Mouse (Mus musculus) G1E-ER4 (cell line): ENCODE measurements around the gene Mapkapk2. TPM values are rescaled to one million over a fixed set of nuclear protein-coding genes. Genes with fewer than 3 reads are reported as not detected.

Experiments used
- GATA1 ChIP-seq: IDR thresholded peaks from one replicate; pipeline ENCODE4 v1.8.0; 2012; ENCODE audit warnings: low read length, inconsistent platforms
- polyA plus RNA-seq: library from polyadenylated mRNA; stranded (reverse); fragments of >175 nt; gene quantifications from 2 replicates; pipeline ENCODE4 v1.2.3, GENCODE M21; 2012

Gene Mapkapk2
- polyA plus RNA-seq, 1 experiment: 39.9 TPM

DNA sequence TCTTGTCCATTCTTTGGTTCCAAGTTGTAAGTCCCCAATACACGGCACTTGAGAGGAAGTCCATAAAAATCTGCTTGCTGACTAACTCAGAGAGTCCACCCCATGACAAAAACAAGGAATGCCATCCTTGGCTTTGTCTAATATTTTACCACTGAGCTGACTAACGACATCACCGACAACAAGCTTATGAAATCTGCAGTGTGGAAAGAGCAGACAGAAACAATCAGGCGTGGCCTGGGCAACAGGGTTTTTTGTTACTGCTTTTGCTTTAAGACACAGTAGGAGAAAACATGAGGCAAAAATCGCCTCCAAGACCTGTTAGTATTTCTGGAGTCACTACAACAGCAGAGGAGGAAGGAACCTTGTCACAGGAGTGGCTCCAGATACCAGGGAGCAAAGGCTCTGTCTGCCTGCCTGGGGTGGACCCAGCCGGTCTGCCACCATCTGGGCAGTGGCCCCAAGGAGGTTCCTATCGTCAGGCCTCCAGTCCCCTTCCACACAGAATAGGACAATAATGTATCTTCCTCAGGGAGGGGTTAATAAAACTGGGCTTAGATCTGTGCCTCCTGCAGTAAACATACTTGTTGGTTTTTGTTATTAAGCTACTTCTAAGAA is 25.1 kb downstream of the Mapkapk2 start:
- no peak for TF ChIP-seq GATA1

DNA sequence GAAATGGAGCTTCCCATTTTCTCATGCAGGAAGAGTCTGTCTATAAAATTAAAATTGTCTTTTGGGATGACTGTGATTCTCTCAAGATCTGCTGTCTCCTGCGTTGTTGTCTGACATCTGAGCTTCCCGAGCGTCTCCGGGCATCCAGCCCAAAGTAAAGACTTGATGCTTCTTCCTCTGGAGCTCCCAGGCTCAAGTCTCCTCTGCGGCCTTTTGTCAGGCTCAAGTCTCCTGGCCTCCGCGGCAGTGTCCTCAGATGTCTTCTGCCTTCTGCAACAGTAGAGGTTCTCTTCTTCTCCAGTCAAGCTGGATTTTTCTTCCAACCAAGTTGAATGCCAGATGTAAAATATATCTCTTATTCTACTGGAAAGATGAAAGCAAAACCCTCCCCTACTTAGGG is 28.6 kb downstream of the Mapkapk2 start:
- TF ChIP-seq GATA1: no peak

DNA sequence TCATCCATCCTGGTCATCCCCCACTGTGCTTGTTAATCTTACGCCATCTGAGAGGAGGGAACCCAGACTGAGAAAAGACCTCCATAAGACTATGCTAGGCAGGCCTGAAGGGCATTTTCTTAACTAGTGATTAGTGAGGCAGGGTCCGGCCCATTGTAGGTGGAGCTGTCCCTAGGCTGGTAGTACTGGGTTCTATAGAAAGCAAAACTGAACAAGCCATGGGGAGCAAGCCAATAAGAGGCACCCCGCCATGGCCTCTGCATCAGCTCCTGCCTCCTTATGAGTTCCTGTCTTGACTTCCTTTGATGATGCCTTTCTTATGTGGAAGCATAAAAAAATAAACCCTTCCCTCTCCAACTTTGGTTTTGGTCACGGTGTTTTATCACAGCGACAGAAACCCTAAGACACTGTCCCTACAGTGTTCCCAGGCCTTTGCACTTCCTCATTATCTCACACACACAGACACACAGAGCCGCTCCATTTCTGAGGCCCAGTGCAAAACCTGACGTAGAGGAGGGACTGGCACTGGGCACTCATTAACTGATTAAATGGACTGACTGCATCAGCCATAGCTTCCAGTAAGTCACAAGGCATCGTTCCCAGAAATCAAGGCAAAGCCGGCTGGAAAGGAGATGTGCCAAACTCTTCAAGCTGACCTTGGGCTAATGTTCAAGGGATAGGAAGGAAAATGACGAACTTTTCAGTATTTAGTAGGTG is 29.5 kb downstream of the Mapkapk2 start:
- no peak for TF ChIP-seq GATA1

DNA sequence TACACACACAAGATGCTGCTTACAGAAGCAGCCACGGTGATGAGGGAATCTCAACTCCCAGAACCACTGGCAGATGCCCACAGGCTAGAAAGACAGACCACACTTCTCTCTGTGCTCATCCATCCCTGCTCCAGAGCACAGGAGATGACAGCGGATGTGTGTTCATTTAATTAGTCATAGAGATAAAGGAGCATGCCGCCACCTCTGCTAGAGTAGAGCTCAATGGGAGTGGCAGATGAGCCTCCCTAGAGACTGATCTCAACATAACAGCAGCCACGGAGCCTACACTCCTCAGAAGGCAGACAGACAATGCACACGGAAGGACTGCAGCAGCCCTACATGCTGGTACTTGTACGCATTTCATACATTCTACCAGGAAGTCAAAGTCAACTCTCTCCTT is 33.4 kb downstream of the Mapkapk2 start:
- TF ChIP-seq GATA1: no peak

DNA sequence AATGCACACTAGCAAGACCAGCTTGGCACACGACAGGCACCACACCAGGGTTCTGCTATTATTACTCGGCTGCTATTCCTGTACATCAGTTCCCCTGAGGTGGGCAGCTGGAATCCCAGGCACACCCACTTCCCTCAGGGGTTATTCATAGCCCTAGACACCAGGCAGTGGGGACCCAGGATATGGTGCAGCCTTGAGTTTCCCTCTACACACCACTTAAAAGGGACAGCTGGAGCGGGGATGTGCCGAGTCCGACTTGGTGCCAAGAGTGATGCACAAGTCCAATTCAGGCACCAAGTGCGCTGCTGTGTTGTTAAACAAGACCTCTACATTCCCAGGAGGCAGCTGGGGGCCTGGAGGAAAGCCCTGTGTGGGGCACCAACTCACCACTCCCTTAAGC is 34.8 kb downstream of the Mapkapk2 start:
- no peak for TF ChIP-seq GATA1

DNA sequence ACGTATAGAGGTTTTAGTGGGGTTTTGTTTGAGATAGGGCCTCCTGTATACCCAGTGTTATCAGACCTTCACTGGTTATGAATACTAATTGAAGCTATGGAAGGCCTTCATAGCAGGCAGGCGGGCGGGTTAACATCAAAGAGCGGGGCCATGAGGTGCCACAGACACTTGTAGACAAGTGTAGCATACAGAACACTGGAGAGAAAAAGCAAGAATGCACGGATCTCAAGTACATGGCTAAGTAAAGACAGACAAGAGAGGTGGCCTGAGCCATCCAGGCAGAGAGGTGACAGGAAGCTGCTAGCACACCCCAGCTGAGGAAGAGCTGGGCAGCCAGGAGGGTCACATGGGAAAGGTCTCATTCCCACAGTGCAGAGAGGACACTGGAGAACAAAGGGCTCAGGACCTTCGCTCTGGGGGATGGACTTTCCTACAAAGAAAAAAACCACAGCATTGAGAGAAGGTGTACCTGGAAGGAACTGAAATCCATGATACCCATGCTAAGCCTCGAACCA is 35.8 kb downstream of the Mapkapk2 start:
- no peak for TF ChIP-seq GATA1

DNA sequence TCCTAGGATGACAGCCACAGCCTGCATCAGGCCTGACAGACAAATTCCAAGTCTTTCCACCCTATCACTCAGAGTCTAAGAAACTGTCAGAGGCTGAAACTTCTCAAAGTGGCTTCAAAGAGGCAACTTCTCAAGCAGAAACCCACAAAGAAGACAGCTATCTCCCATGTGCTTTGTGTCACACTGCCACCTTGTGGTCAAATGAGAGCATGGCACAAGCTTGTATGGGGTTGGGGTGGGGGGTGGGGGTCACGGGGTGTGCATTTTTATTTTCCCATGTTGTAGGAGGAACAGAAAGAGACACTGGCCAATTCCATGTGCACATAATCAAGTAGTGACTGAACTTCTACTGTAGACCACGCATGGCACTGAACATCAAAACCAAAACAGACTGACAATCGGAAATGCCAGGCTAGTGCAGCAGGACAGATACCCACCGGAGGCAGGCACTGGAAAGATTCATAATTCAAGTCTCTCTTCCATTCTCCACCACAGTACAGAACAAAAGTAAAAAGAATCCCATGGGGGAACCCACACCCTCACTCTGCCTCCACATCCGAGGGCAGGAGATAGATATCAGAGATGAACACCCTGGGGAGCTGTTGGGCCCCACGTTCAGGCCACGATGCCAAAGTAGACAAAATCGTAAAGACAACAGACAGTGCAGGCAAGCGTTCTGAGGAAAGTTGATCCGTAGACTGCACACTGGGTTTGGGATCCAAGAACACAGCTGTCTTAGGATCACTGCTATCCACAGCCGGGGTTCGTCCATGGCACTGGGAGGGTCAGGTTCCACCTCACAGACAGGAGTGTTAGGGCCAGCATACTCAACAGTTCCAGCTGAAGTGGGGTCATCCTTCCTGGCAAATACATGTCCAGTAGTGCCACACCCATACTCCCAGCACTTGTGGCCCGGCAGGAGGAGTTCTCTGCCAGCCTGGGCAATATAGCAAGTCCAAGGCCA is 37.1 kb downstream of the Mapkapk2 start:
- no peak for TF ChIP-seq GATA1

DNA sequence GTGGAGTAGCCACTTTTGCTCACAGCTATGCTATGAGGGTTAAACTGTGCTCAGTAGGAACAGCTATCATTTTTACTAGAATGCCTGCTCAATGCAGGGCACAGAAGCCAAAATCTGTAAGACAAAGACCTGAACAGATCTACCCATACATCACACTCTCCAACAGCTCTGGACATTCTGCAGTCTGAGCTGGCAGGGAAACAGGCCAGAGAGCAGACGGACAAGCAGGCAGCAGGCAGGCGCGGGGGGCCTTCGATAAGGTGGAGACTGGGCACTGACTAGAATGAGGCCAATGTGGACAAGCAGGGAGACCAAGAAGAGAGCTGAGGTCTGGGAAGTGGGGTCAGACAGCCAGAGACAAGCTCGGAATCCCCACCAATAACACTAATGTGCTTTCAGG is 37.8 kb downstream of the Mapkapk2 start:
- no peak for TF ChIP-seq GATA1

DNA sequence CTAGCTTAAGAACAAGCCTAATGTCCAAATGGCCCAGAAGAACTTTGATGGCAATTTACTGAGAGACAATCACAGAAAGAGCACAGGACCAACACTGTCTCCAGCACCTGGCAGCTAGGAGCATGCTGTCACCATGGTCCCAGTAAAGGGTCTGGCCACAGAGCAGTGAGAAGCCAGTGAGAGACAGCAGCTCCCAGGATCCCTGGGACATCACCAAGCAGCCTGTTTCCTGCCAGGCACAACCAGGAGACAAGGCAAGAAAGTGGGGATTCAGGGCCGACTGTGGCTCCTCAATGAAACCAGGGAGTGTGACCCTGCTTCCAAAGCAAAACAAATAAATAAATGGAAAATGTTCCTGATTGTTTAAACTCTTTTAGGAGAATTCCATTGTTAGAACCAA is 38.2 kb downstream of the Mapkapk2 start:
- TF ChIP-seq GATA1: no peak

DNA sequence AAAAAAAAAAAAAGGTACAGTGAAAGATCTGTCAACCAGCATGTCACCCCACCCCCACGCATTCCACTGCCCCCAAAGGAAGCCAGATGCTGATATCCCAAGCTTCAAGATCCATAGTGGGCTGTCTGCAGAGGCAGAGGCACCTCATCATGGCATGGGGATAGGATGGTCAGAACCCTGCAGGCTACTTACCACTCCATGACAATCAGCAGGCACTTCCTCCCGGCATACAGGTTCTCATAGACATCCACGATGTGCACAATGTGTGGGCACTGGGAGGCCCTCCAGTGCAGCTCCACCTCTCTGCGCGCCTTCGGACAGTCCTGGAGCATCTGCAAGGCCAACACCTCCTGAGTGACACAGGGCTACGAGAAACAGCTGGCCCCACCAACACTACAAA is 39.2 kb downstream of the Mapkapk2 start:
- no peak for TF ChIP-seq GATA1

DNA sequence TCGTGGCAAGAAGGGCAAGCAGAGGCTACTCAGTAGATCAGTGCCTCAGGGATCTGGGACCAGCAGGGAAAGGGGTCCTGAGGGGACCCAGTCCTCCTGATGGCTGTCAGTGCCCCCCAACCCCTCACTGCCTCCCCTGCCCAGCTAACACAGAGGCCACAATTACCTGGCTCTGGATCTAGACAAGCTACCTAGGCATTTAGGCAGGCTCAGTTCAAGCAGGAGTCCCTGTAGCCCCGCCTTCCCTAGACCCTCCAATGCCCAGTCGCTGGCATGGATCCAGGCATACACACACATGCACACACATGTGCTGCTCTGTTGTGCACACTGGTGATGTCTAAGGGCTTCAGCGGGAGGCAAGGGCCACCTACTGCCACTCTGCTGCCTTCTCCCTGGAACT is 43.4 kb downstream of the Mapkapk2 start:
- TF ChIP-seq GATA1: no peak

DNA sequence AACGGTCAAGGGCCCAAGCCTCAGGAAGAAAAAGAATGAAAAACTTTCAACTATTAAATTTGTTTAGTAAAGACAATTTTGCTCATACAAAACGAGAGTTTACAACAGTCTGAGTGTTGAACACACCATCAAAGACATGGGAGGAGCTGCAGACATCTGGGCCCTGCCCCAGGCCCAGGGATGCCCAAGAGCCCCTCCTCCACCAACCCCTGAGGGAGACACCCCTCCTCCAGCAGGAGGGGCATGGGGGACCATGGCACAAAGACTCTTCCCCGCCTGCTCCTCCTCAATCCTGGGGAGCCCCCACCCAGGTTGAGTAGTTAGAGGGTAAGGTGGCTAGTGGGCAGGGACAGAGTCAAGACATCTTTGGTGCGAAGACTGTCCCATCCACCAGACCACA is 44.0 kb downstream of the Mapkapk2 start:
- TF ChIP-seq GATA1: no peak

DNA sequence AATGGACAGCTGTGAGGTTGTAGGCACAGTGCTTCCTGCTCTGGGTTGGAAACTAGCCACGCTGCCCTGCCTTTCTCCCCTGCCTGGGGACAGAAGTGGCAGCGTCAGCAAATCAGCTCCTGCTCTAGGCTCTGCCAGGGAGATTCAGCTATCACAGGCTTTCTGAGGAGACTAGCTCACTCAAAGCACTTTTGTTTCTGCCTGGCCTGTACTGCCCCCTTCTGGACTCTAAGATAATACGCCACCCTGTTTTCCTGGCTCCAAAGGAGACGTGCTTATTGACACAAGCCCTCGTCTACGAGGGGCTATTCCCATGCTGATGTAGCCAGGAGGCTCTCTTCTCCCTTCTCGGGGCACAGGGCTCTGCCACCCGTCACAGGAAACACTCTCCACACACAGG is 44.4 kb downstream of the Mapkapk2 start:
- TF ChIP-seq GATA1: no peak

DNA sequence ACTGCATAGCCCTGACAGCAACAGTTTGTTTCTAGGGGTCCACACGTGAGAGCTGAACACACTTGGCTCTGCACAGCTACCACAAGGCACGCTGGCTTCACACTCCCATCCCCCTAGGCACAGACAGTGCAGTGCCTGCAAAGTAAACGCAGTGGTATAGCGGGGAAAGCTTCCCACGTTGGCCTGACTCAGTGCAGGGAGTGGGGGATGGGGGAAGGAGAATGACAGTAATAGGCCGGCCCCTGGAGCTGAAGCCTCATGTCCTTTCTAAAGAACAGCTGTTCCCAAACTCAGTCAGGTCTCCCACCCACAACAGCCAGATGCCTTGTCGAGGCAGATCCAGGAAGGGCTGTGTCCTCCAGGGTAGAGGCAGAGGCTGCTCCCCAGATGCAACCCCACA is 46.6 kb downstream of the Mapkapk2 start:
- no peak for TF ChIP-seq GATA1

DNA sequence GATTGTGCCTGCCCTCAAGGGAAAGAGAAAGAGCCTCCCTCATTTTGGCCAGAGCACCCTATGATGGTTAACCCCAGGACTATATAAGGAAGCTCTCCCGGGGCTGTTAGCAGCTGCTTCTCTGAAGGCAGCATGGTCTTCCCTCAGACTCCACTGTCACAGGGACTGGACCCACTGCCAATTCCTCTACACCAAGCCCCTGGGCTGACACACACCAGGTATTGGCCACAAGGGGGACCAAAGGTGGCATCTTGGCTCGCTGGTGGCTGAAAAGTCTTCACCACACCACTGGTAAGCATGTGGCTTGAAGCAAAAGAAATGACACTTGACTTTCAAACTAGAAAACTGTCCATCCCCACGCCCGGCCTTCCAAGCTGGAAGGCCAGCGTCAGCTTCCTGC is 47.0 kb downstream of the Mapkapk2 start:
- TF ChIP-seq GATA1: no peak

DNA sequence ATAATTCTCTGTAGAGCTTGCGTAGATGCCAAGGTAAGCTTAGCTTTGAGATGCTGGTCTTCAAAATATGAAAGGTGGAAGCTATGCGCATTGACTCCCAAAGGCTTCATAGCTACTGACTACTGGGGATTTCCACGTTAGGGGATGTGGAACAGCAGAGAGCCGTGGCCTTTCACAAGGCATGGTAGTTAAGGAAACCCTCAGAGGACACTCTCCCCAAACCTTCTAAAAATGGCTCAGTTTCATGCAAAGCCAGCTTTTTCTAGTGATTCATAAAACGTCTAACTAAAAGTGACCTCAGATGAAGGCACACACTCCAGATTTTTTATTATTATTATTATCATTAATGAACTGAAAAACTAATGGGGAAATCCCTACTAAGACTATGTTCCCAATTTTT is 47.6 kb downstream of the Mapkapk2 start:
- no peak for TF ChIP-seq GATA1
